Mouse (Mus musculus) bone marrow, adult 2 months (tissue): ENCODE measurements around the gene Nusap1.

Experiments used
- CTCF ChIP-seq: fragments of 200-500 bp; IDR thresholded peaks from 2 replicates; pipeline ENCODE4 v1.5.1; 2011; ENCODE audit warnings: low read length, control low read depth; ENCODE audit not compliant: control insufficient read depth, insufficient read depth
- POLR2A ChIP-seq: fragments of 200-500 bp; IDR thresholded peaks from 2 replicates; pipeline ENCODE4 v1.6.1; 2011; ENCODE audit warnings: low read depth, mild to moderate bottlenecking, control low read depth, low read length, borderline replicate concordance; ENCODE audit not compliant: control insufficient read depth

GRCm38 (mm10) chr2:119584282-119584681 is 33.8 kb upstream of the Nusap1 start:
- TF ChIP-seq POLR2A (no peak), CTCF (no peak)
